Mouse (Mus musculus) heart, embryonic 16.5 days (tissue): ENCODE measurements around the gene Armc8. TPM values are rescaled to one million over a fixed set of nuclear protein-coding genes. Genes with fewer than 3 reads are reported as not detected.
A peak's percentile ranks its signal among the peaks of the same experiment; 100 is the strongest.

Experiments used
- ATAC-seq: fragments of 200-750 bp; cut with Nextera tagmentation; replicated peaks from 2 replicates; pipeline ENCODE4 v1.8.0; 2017; ENCODE audit warnings: moderate number of reproducible peaks; ENCODE audit not compliant: insufficient read depth, low FRiP score; ENCODE audit errors: extremely low read depth
- H3K27ac ChIP-seq: fragments of 300-500 bp; sonication (generic); 2 replicates; pipeline ENCODE4 v1.5.1; 2014; ENCODE audit warnings: mild to moderate bottlenecking, low read length, control low read depth, moderate library complexity
- H3K27me3 ChIP-seq: fragments of 300-500 bp; sonication (generic); 2 replicates; pipeline ENCODE4 v1.6.1; 2014; ENCODE audit warnings: low read length, mixed read lengths; ENCODE audit not compliant: control insufficient read depth, insufficient read depth
- H3K36me3 ChIP-seq: fragments of 300-500 bp; sonication (generic); 2 replicates; pipeline ENCODE4 v1.6.1; 2014; ENCODE audit not compliant: control insufficient read depth, insufficient read depth
- H3K4me1 ChIP-seq: fragments of 300-500 bp; sonication (generic); 2 replicates; pipeline ENCODE4 v1.6.1; 2014; ENCODE audit warnings: low read length, mixed read lengths; ENCODE audit not compliant: control insufficient read depth, insufficient read depth
- H3K4me2 ChIP-seq: fragments of 300-500 bp; sonication (generic); 2 replicates; pipeline ENCODE4 v1.6.1; 2014; ENCODE audit warnings: low read depth, mild to moderate bottlenecking, control low read depth, low read length
- H3K4me3 ChIP-seq: fragments of 300-500 bp; sonication (generic); 2 replicates; pipeline ENCODE4 v1.5.1; 2014; ENCODE audit warnings: mild to moderate bottlenecking, control low read depth, low read length
- H3K9ac ChIP-seq: fragments of 300-500 bp; sonication (generic); 2 replicates; pipeline ENCODE4 v1.6.1; 2014; ENCODE audit warnings: low read length, control low read depth
- H3K9me3 ChIP-seq: fragments of 300-500 bp; sonication (generic); replicated peaks from 2 replicates; pipeline ENCODE4 v1.6.1; 2016; ENCODE audit warnings: low read length; ENCODE audit not compliant: control insufficient read depth
- WGBS: fragments of 180-500 bp; shearing (Covaris S2); extraction: QIAGEN DNeasy Blood & Tissue Kit; methylation state at CpG from one replicate; pipeline ENCODE4 v1.1.7; 2014; 5-methylcytosine and 5-hydroxymethylcytosine counted together
- polyA plus RNA-seq: library from polyadenylated mRNA; unstranded; fragments of >200 nt; fragmentation: Nextera tagmentation; extraction: Ambion mirVana; gene quantifications from 2 replicates; pipeline ENCODE4 v1.2.1, GENCODE M21; 2015

Armc8 gene
- polyA plus RNA-seq, 1 experiment from 2014 or later: 21.4 TPM

GRCm38 (mm10) chr9:99444590-99445178, 124.0 kb downstream of the Armc8 start:
- no peak for ATAC-seq
- no peaks in the 10 kb centered on the region for H3K27me3 ChIP-seq
- no peak overlapping the region for H3K4me2 ChIP-seq
- no peaks in the 10 kb centered on the region for H3K36me3 ChIP-seq
- no peak overlapping the region for H3K27ac ChIP-seq
- H3K4me3 ChIP-seq: no peak overlapping the region
- H3K9ac ChIP-seq: no peak overlapping the region
- no peaks in the 10 kb centered on the region for H3K4me1 ChIP-seq
- 36% methylated on average over 8 of the region's 8 CpGs for WGBS
- H3K9me3 ChIP-seq: no peaks in the 10 kb centered on the region

GRCm38 (mm10) chr9:99441647-99442433, 126.9 kb downstream of the Armc8 start:
- no peak; the same call in 1 of the 2 replicates for ATAC-seq
- peaks cover 7% of the 10 kb centered on the region; the same call in 1 of the 2 replicates for H3K4me1 ChIP-seq
- no peaks in the 10 kb centered on the region for H3K36me3 ChIP-seq
- no peak overlapping the region for H3K9ac ChIP-seq
- H3K27ac ChIP-seq: no peak overlapping the region
- H3K4me2 ChIP-seq: no peak overlapping the region
- H3K27me3 ChIP-seq: peaks cover 11% of the 10 kb centered on the region
- WGBS: 83% methylated on average over 4 of the region's 4 CpGs
- H3K9me3 ChIP-seq: no peaks in the 10 kb centered on the region
- H3K4me3 ChIP-seq: no peak overlapping the region

DNA sequence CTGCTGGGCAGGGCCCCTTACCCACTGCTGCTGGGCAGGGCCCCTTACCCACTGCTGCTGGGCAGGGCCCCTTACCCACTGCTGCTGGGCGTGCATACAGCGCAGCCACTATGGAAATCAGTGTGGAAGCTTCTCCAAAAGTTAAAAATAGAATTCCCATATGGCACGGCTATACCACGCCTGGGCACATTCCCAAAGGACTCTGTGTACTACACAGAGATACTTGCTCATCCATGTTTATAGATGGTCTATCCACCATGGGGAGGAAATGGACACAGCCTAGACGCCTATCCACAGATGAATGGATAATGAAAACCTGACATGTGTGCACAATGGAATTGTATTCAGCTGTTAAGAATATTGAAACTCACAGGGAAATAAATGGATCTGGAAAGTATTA, 127.8 kb downstream of the Armc8 start:
- Histone ChIP-seq H3K4me2 (no peak overlapping the region), H3K4me1 (peaks cover 7% of the 10 kb centered on the region; the same call in 1 of the 2 replicates), H3K4me3 (no peak overlapping the region), H3K27me3 (peaks cover 11% of the 10 kb centered on the region), H3K27ac (no peak overlapping the region), H3K9me3 (no peaks in the 10 kb centered on the region), H3K9ac (no peak overlapping the region), H3K36me3 (no peaks in the 10 kb centered on the region)
- ATAC-seq: no peak
- WGBS: 58% methylated on average over 5 of the region's 5 CpGs

- Histone ChIP-seq H3K4me1 (peaks cover 17% of the 10 kb centered on the region), H3K9me3 (no peaks in the 10 kb centered on the region), H3K36me3 (no peaks in the 10 kb centered on the region), H3K4me2 (no peak overlapping the region), H3K27me3 (peaks cover 11% of the 10 kb centered on the region), H3K4me3 (no peak overlapping the region), H3K9ac (no peak overlapping the region), H3K27ac (no peak overlapping the region)
- 61% methylated on average over 8 of the region's 8 CpGs for WGBS
- ATAC-seq: no peak
Measured at GRCm38 (mm10) chr9:99439064-99439463, 129.6 kb downstream of the Armc8 start.

GRCm38 (mm10) chr9:99437781-99438565, 130.7 kb downstream of the Armc8 start:
- Histone ChIP-seq H3K36me3 (no peaks in the 10 kb centered on the region), H3K27me3 (peaks cover 11% of the 10 kb centered on the region), H3K9me3 (no peaks in the 10 kb centered on the region), H3K4me3 (no peak overlapping the region), H3K9ac (no peak overlapping the region), H3K27ac (no peak overlapping the region), H3K4me2 (no peak overlapping the region), H3K4me1 (peaks cover 17% of the 10 kb centered on the region)
- ATAC-seq: no peak
- WGBS: 66% methylated on average over 12 of the region's 12 CpGs

DNA sequence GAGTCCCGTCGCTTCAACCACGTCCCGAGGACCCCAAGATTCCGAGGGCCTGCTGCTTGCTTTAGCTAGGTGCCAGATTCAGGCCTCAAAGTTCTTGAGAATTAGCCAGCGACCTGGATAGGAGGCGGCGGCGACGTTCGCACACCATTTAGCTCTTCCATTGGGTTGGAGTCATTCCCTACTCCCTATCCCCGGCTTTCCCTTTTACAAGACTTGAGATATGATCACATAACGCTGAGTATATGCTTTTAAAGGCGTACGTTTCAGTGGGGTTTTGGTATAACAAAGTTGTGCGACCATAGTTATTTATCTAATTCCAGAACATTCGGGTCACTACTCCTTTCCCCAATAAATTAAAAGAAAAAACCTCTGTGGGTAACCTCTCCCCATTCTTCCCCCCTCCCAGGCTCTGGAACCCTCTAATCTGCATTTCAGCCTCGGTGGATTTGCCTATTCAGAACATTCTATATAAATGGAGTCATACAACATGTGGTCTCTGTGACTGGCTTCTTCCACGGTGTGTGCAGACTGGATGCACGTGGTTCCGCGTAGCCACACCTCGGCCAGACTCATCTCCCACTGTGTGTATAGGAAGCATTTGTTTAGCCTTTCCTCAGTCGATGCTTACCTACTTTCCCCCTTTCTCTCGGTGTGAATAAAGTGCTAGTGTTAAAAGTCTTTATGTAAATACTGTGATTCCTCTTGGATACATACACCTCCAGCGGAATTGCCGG, 131.5 kb downstream of the Armc8 start, which contains the start of gene Mras:
Mras (minus strand) TSS at position 351 of the 734 bp plus-strand sequence.
- ATAC-seq: peak; percentile 2; the same call in 1 of the 2 replicates
- peak within 1 kb of the TSS; percentile 84 for H3K27ac ChIP-seq
- peak within 1 kb of the TSS; percentile 96 for H3K4me2 ChIP-seq
- H3K27me3 ChIP-seq: peaks cover 11% of the 10 kb centered on the region
- H3K9ac ChIP-seq: peak within 1 kb of the TSS; percentile 87
- WGBS: 12% methylated on average over 27 of the region's 27 CpGs
- peak within 1 kb of the TSS; percentile 81 for H3K4me3 ChIP-seq
- H3K9me3 ChIP-seq: no peaks in the 10 kb centered on the region
- peaks cover 17% of the 10 kb centered on the region for H3K4me1 ChIP-seq
- H3K36me3 ChIP-seq: no peaks in the 10 kb centered on the region

DNA sequence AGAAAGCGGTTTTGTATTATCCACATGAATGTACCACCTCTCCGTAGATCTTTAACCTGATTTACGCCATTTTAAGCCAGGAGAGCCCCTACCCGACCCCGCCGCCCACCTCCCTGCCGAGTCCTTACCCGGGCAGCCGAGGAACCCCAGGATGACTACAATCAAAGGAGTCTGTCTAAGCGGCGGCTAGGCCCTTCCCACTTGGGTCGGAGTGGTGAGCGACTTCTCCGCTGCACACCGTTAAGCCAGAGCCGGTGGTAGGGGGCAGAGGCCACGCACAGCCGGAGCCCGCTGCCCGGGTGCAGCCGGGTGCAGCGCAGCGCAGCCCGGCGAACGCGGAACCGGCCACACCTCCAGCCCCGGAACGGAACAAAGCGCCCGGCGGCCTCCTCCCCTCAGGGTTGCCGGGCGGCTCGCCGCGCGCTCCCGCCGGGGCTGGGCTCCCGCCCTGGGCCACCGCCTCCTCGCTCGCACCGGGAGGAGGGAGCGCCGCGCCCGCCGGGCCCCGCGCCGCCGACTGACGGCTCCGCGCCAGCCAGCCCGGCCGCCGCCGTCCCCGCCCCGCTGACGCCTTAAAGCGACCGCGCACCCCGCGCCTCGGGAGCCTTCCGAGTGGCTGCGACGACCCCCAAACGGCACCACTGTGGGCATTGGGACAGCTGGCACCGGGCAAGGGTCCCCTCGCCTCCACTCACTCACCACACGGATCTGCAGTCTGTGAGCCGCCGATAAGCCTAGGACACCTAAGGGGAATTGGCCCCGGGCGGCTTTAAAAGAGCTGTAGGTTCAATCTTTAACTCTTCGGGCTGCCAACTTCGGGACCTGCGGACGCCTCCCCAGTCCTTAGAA, 132.3 kb downstream of the Armc8 start:
- peak overlapping the region; percentile 81 for H3K4me3 ChIP-seq
- WGBS: under 1% methylated on average over 68 of the region's 86 CpGs
- H3K9ac ChIP-seq: peak overlapping the region; percentile 87
- no peaks in the 10 kb centered on the region for H3K36me3 ChIP-seq
- H3K27ac ChIP-seq: peak overlapping the region; percentile 84
- peak; percentile 78 for ATAC-seq
- H3K4me1 ChIP-seq: peaks cover 17% of the 10 kb centered on the region
- H3K27me3 ChIP-seq: peaks cover 11% of the 10 kb centered on the region
- no peaks in the 10 kb centered on the region for H3K9me3 ChIP-seq
- peak overlapping the region; percentile 96 for H3K4me2 ChIP-seq
